Mouse (Mus musculus) forebrain, embryonic 11.5 days (tissue): ENCODE measurements at regions not wholly inside any gene's neighbourhood (a gene's known extent, or its start where the extent isn't known, plus 50 kb on each side); places are given as distances from the start of the nearest gene placed in this dataset.

Experiments
- ATAC-seq: fragments of 200-750 bp; cut with Nextera tagmentation; replicated peaks from 2 replicates; pipeline ENCODE4 v1.8.0; 2017; ENCODE audit warnings: moderate TSS enrichment; ENCODE audit not compliant: low FRiP score
- DNase-seq: peaks from one replicate; pipeline ENCODE4 v3.0.0-alpha.2; 2017; ENCODE audit warnings: low spot score
- H3K27ac ChIP-seq: fragments of 300-500 bp; sonication (generic); 2 replicates; pipeline ENCODE4 v1.5.1; 2014; ENCODE audit warnings: low read depth, low read length
- H3K27me3 ChIP-seq: fragments of 300-500 bp; sonication (generic); 2 replicates; pipeline ENCODE4 v1.6.1; 2014; ENCODE audit warnings: mild to moderate bottlenecking, low read length, mixed read lengths; ENCODE audit not compliant: control insufficient read depth, insufficient read depth
- H3K36me3 ChIP-seq: fragments of 300-500 bp; sonication (generic); 2 replicates; pipeline ENCODE4 v1.6.1; 2014; ENCODE audit warnings: mild to moderate bottlenecking, low read length, moderate library complexity, mixed read lengths; ENCODE audit not compliant: control insufficient read depth, insufficient read depth
- H3K4me1 ChIP-seq: fragments of 300-500 bp; sonication (generic); replicated peaks from 2 replicates; pipeline ENCODE4 v1.6.1; 2014; ENCODE audit warnings: low read length, mixed read lengths; ENCODE audit not compliant: control insufficient read depth, insufficient read depth
- H3K4me2 ChIP-seq: fragments of 300-500 bp; sonication (generic); 2 replicates; pipeline ENCODE4 v1.6.1; 2014; ENCODE audit warnings: low read depth, mild to moderate bottlenecking, low read length, moderate library complexity, mixed read lengths; ENCODE audit not compliant: severe bottlenecking
- H3K4me3 ChIP-seq: fragments of 300-500 bp; sonication (generic); 2 replicates; pipeline ENCODE4 v1.5.1; 2014; ENCODE audit warnings: low read depth, low read length
- H3K9ac ChIP-seq: fragments of 300-500 bp; sonication (generic); 2 replicates; pipeline ENCODE4 v1.6.1; 2014; ENCODE audit warnings: low read length
- H3K9me3 ChIP-seq: fragments of 300-500 bp; sonication (generic); 2 replicates; pipeline ENCODE4 v1.6.1; 2016; ENCODE audit warnings: low read length, mixed read lengths; ENCODE audit not compliant: control insufficient read depth
- WGBS: fragments of 180-500 bp; shearing (Covaris S2); extraction: QIAGEN DNeasy Blood & Tissue Kit; methylation state at CpG from one replicate; pipeline ENCODE4 v1.1.7; 2014; 5-methylcytosine and 5-hydroxymethylcytosine counted together

GRCm38 (mm10) chr8:128087500-128087899, 270.9 kb upstream of the Nrp1 start:
- H3K27me3 ChIP-seq, result no peaks in the 10 kb centered on the region
- H3K27ac ChIP-seq, result no peak overlapping the region
- DNase-seq (no peak), ATAC-seq (no peak)
- H3K4me1 ChIP-seq, result no peaks in the 10 kb centered on the region
- no peaks in the 10 kb centered on the region for H3K36me3 ChIP-seq
- H3K4me2 ChIP-seq, result no peak overlapping the region
- H3K4me3 ChIP-seq, result no peak overlapping the region
- 89% methylated on average over 1 of the region's 1 CpGs for WGBS
- H3K9me3 ChIP-seq, result no peaks in the 10 kb centered on the region
- H3K9ac ChIP-seq, result no peak overlapping the region

GRCm38 (mm10) chr8:128092826-128093225, 265.6 kb upstream of the Nrp1 start:
- Histone ChIP-seq H3K4me3 (no peak overlapping the region), H3K4me2 (no peak overlapping the region), H3K9me3 (no peaks in the 10 kb centered on the region), H3K4me1 (no peaks in the 10 kb centered on the region), H3K36me3 (no peaks in the 10 kb centered on the region), H3K9ac (no peak overlapping the region), H3K27ac (no peak overlapping the region), H3K27me3 (no peaks in the 10 kb centered on the region)
- ATAC-seq, result no peak
- WGBS, result 87% methylated on average over 7 of the region's 7 CpGs
- no peak for DNase-seq

GRCm38 (mm10) chr8:128095451-128095850, 263.0 kb upstream of the Nrp1 start:
- H3K27me3 ChIP-seq, result no peaks in the 10 kb centered on the region
- no peak overlapping the region for H3K4me2 ChIP-seq
- no peak for DNase-seq
- H3K27ac ChIP-seq, result no peak overlapping the region
- no peaks in the 10 kb centered on the region for H3K4me1 ChIP-seq
- WGBS, result 83% methylated on average over 1 of the region's 1 CpGs
- no peak for ATAC-seq
- H3K9me3 ChIP-seq, result no peaks in the 10 kb centered on the region
- H3K36me3 ChIP-seq, result no peaks in the 10 kb centered on the region
- no peak overlapping the region for H3K4me3 ChIP-seq
- H3K9ac ChIP-seq, result no peak overlapping the region

- H3K9ac ChIP-seq, result no peak overlapping the region
- H3K27ac ChIP-seq, result no peak overlapping the region
- no peaks in the 10 kb centered on the region for H3K9me3 ChIP-seq
- H3K36me3 ChIP-seq, result no peaks in the 10 kb centered on the region
- H3K27me3 ChIP-seq, result no peaks in the 10 kb centered on the region
- no peaks in the 10 kb centered on the region for H3K4me1 ChIP-seq
- no peak for DNase-seq
- no peak overlapping the region for H3K4me3 ChIP-seq
- no peak overlapping the region for H3K4me2 ChIP-seq
- 62% methylated on average over 3 of the region's 3 CpGs for WGBS
- no peak for ATAC-seq
Measured at GRCm38 (mm10) chr8:128097601-128098000, 260.8 kb upstream of the Nrp1 start.

- no peak overlapping the region for H3K27ac ChIP-seq
- WGBS, result 95% methylated on average over 1 of the region's 1 CpGs
- no peaks in the 10 kb centered on the region for H3K9me3 ChIP-seq
Measured at GRCm38 (mm10) chr8:128103380-128103779, 255.0 kb upstream of the Nrp1 start.

GRCm38 (mm10) chr8:128106569-128106968, 251.8 kb upstream of the Nrp1 start:
- no peaks in the 10 kb centered on the region for H3K9me3 ChIP-seq
- no peak overlapping the region for H3K9ac ChIP-seq
- no peaks in the 10 kb centered on the region for H3K27me3 ChIP-seq
- DNase-seq (no peak), ATAC-seq (no peak)
- H3K27ac ChIP-seq, result no peak overlapping the region
- 87% methylated on average over 2 of the region's 2 CpGs for WGBS
- no peaks in the 10 kb centered on the region for H3K4me1 ChIP-seq
- H3K4me3 ChIP-seq, result no peak overlapping the region
- H3K4me2 ChIP-seq, result no peak overlapping the region
- no peaks in the 10 kb centered on the region for H3K36me3 ChIP-seq

More at GRCm38 (mm10) chr8:128103380-128103779, 255.0 kb upstream of the Nrp1 start:
- Histone ChIP-seq H3K9ac (no peak overlapping the region), H3K36me3 (no peaks in the 10 kb centered on the region), H3K27me3 (no peaks in the 10 kb centered on the region), H3K4me1 (no peaks in the 10 kb centered on the region), H3K4me2 (no peak overlapping the region), H3K4me3 (no peak overlapping the region)
- ATAC-seq (no peak), DNase-seq (no peak)

- ATAC-seq (no peak), DNase-seq (no peak)
- no peaks in the 10 kb centered on the region for H3K36me3 ChIP-seq
Measured at GRCm38 (mm10) chr8:128107041-128107440, 251.4 kb upstream of the Nrp1 start.

GRCm38 (mm10) chr8:128109036-128109435, 249.4 kb upstream of the Nrp1 start:
- Histone ChIP-seq H3K36me3 (no peaks in the 10 kb centered on the region), H3K27ac (no peak overlapping the region), H3K27me3 (no peaks in the 10 kb centered on the region), H3K9ac (no peak overlapping the region), H3K9me3 (no peaks in the 10 kb centered on the region), H3K4me1 (no peaks in the 10 kb centered on the region), H3K4me3 (no peak overlapping the region), H3K4me2 (no peak overlapping the region)
- DNase-seq, result no peak
- ATAC-seq, result no peak
- WGBS, result 86% methylated on average over 3 of the region's 3 CpGs

More at GRCm38 (mm10) chr8:128107041-128107440, 251.4 kb upstream of the Nrp1 start:
- H3K27me3 ChIP-seq, result no peaks in the 10 kb centered on the region
- H3K4me2 ChIP-seq, result no peak overlapping the region
- no peak overlapping the region for H3K4me3 ChIP-seq
- no peak overlapping the region for H3K9ac ChIP-seq
- no peak overlapping the region for H3K27ac ChIP-seq
- no peaks in the 10 kb centered on the region for H3K9me3 ChIP-seq
- no peaks in the 10 kb centered on the region for H3K4me1 ChIP-seq
- 89% methylated on average over 7 of the region's 7 CpGs for WGBS

- H3K4me2 ChIP-seq, result no peak overlapping the region
- no peaks in the 10 kb centered on the region for H3K4me1 ChIP-seq
- DNase-seq (no peak), ATAC-seq (no peak)
- no peak overlapping the region for H3K27ac ChIP-seq
- H3K36me3 ChIP-seq, result no peaks in the 10 kb centered on the region
- no peaks in the 10 kb centered on the region for H3K27me3 ChIP-seq
- H3K9ac ChIP-seq, result no peak overlapping the region
- H3K4me3 ChIP-seq, result no peak overlapping the region
- 87% methylated on average over 3 of the region's 3 CpGs for WGBS
- no peaks in the 10 kb centered on the region for H3K9me3 ChIP-seq
Measured at GRCm38 (mm10) chr8:128111132-128111531, 247.3 kb upstream of the Nrp1 start.
